Mouse (Mus musculus): ENCODE measurements at regions not wholly inside any gene's neighbourhood (a gene's known extent, or its start where the extent isn't known, plus 50 kb on each side); places are given as distances from the start of the nearest gene placed in this dataset.

- H3K27ac ChIP-seq (ENCODE audit: low read length): no peak overlapping the region
- 96% methylated on average over 1 of the region's 1 CpGs for WGBS
- H3K27me3 ChIP-seq (ENCODE audit: insufficient read depth, low read length): no peaks in the 10 kb centered on the region
- ATAC-seq (ENCODE audit: low FRiP score, low TSS enrichment): no peak
- H3K4me2 ChIP-seq (replicated peaks; ENCODE audit: low read depth, low read length): no peak overlapping the region
- H3K9me3 ChIP-seq (ENCODE audit: low read length): no peaks in the 10 kb centered on the region
- H3K9ac ChIP-seq (replicated peaks; ENCODE audit: low read length): no peak overlapping the region
- no peaks in the 10 kb centered on the region for H3K36me3 ChIP-seq (ENCODE audit: insufficient read depth, low read length)
- H3K4me3 ChIP-seq (ENCODE audit: low read length): no peak overlapping the region
- peaks cover 4% of the 10 kb centered on the region; the same call in 1 of the 2 replicates for H3K4me1 ChIP-seq (ENCODE audit: insufficient read depth, low read length)
Observed at GRCm38 (mm10) chr10:37271967-37272366, 133.2 kb upstream of the Marcks start.

- Histone ChIP-seq H3K4me3 (ENCODE audit: low read length) (no peak overlapping the region), H3K4me1 (ENCODE audit: insufficient read depth, low read length) (peaks cover 4% of the 10 kb centered on the region; the same call in 1 of the 2 replicates), H3K9me3 (ENCODE audit: low read length) (no peaks in the 10 kb centered on the region), H3K4me2 (replicated peaks; ENCODE audit: low read depth, low read length) (no peak overlapping the region), H3K9ac (replicated peaks; ENCODE audit: low read length) (no peak overlapping the region), H3K27ac (ENCODE audit: low read length) (no peak overlapping the region), H3K36me3 (ENCODE audit: insufficient read depth, low read length) (no peaks in the 10 kb centered on the region), H3K27me3 (ENCODE audit: insufficient read depth, low read length) (no peaks in the 10 kb centered on the region)
- ATAC-seq (ENCODE audit: low FRiP score, low TSS enrichment): peak; percentile 76; the same call in 1 of the 2 replicates
- WGBS: 77% methylated on average over 10 of the region's 10 CpGs
Observed at GRCm38 (mm10) chr10:37270236-37271000, 131.7 kb upstream of the Marcks start.

DNA sequence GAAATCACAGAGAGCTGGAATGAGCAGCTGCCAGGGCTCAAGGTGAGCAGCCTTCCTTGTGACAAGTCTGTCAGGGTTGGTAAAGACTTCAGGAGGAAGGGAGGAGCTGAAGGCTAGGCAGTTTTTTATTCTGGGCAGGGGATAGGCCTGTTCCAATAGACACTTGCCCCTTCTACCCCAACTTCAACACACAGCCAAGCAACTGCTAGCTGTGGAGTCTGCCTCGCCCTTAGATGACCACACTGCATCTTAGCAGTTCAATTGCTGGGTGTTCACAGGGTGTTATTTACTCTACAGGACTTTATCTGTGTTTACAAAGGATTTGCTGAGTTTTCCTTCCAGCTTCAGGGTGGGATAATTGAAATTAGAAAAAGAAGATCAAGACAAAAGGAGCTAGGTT lies 128.2 kb upstream of the Marcks start:
- Histone ChIP-seq H3K27me3 (ENCODE audit: insufficient read depth, low read length) (no peaks in the 10 kb centered on the region), H3K9me3 (ENCODE audit: low read length) (no peaks in the 10 kb centered on the region), H3K9ac (replicated peaks; ENCODE audit: low read length) (no peak overlapping the region), H3K27ac (ENCODE audit: low read length) (no peak overlapping the region), H3K4me2 (replicated peaks; ENCODE audit: low read depth, low read length) (no peak overlapping the region), H3K4me1 (ENCODE audit: insufficient read depth, low read length) (peaks cover 4% of the 10 kb centered on the region; the same call in 1 of the 2 replicates), H3K4me3 (ENCODE audit: low read length) (no peak overlapping the region), H3K36me3 (ENCODE audit: insufficient read depth, low read length) (no peaks in the 10 kb centered on the region)
- ATAC-seq (ENCODE audit: low FRiP score, low TSS enrichment): no peak
- WGBS: 67% methylated on average over 1 of the region's 1 CpGs

- Histone ChIP-seq H3K4me2 (replicated peaks; ENCODE audit: low read depth, low read length) (no peak overlapping the region), H3K9ac (replicated peaks; ENCODE audit: low read length) (no peak overlapping the region), H3K4me1 (ENCODE audit: insufficient read depth, low read length) (no peaks in the 10 kb centered on the region), H3K36me3 (ENCODE audit: insufficient read depth, low read length) (no peaks in the 10 kb centered on the region), H3K9me3 (ENCODE audit: low read length) (no peaks in the 10 kb centered on the region), H3K27me3 (ENCODE audit: insufficient read depth, low read length) (no peaks in the 10 kb centered on the region), H3K4me3 (ENCODE audit: low read length) (no peak overlapping the region), H3K27ac (ENCODE audit: low read length) (no peak overlapping the region)
- 72% methylated on average over 8 of the region's 8 CpGs for WGBS
- peak; percentile 49; the same call in 1 of the 2 replicates for ATAC-seq (ENCODE audit: low FRiP score, low TSS enrichment)
Observed at GRCm38 (mm10) chr10:37260791-37261488, 122.2 kb upstream of the Marcks start.

- H3K36me3 ChIP-seq (ENCODE audit: insufficient read depth, low read length): no peaks in the 10 kb centered on the region
- no peak overlapping the region for H3K4me3 ChIP-seq (ENCODE audit: low read length)
- no peak overlapping the region for H3K9ac ChIP-seq (replicated peaks; ENCODE audit: low read length)
- no peak overlapping the region for H3K27ac ChIP-seq (ENCODE audit: low read length)
- H3K4me2 ChIP-seq (replicated peaks; ENCODE audit: low read depth, low read length): no peak overlapping the region
- ATAC-seq (ENCODE audit: low FRiP score, low TSS enrichment): no peak
- WGBS: 91% methylated on average over 3 of the region's 3 CpGs
- H3K9me3 ChIP-seq (ENCODE audit: low read length): no peaks in the 10 kb centered on the region
- no peaks in the 10 kb centered on the region for H3K4me1 ChIP-seq (ENCODE audit: insufficient read depth, low read length)
- no peaks in the 10 kb centered on the region for H3K27me3 ChIP-seq (ENCODE audit: insufficient read depth, low read length)
Observed at GRCm38 (mm10) chr10:37259186-37259585, 120.5 kb upstream of the Marcks start.

DNA sequence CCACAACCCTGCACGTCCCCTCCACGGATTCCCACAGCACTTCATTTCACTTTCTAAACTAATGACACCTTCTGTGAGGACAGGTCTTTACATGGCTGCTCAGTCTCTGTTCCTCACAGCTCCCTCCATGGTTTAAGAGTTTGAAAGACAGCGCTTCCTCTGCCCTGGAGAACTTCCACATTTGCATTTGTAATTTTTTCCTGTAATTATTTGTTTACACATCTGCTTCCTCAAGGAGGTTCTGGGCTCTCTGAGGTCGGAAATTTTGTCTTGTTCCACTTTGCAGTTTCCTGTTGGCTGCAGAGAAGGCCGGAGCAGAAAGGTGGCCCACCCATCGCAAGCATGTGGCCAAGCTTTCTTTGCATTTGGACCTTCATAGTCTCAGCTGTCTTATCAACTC lies 118.8 kb upstream of the Marcks start:
- Histone ChIP-seq H3K27me3 (ENCODE audit: insufficient read depth, low read length) (no peaks in the 10 kb centered on the region), H3K9ac (replicated peaks; ENCODE audit: low read length) (no peak overlapping the region), H3K4me3 (ENCODE audit: low read length) (no peak overlapping the region), H3K9me3 (ENCODE audit: low read length) (no peaks in the 10 kb centered on the region), H3K4me1 (ENCODE audit: insufficient read depth, low read length) (no peaks in the 10 kb centered on the region), H3K27ac (ENCODE audit: low read length) (no peak overlapping the region), H3K4me2 (replicated peaks; ENCODE audit: low read depth, low read length) (no peak overlapping the region), H3K36me3 (ENCODE audit: insufficient read depth, low read length) (no peaks in the 10 kb centered on the region)
- WGBS: 69% methylated on average over 6 of the region's 6 CpGs
- no peak for ATAC-seq (ENCODE audit: low FRiP score, low TSS enrichment)

DNA sequence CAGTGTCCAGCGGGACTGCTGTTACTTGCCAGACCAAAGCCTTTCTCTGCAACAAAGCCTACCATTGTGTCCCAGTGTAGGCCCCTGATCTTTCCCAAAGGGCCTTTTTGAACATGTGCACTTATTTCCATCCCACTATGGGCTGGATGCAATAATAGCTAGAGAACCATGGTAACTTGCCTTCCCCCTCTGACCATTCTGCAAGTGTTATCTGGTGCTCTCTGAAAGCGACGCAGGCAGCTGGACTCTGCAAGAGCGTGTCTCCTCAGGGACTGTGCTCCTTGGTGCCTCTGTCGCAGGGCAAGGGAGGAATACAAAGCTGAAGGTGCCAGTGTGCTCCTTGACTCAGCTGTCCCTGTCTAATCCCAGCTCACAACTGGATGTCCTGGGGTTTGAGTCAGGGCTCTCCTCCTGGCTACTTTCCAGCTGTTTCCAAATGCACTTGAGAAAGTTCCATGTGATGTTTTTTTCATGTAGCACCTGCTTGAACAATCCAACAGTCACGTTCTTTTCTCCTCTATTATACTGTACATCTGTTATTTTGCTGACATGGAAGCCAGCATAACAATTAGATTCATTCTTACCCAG lies 112.3 kb upstream of the Marcks start:
- whole genome bisulfite sequencing: 66% methylated on average over 6 of the region's 6 CpGs
- no peak overlapping the region for H3K9ac ChIP-seq (replicated peaks; ENCODE audit: low read length)
- H3K9me3 ChIP-seq (ENCODE audit: low read length): no peaks in the 10 kb centered on the region
- peaks cover 12% of the 10 kb centered on the region; the same call in 1 of the 2 replicates for H3K4me1 ChIP-seq (ENCODE audit: insufficient read depth, low read length)
- no peak overlapping the region for H3K4me2 ChIP-seq (replicated peaks; ENCODE audit: low read depth, low read length)
- ATAC-seq (ENCODE audit: low FRiP score, low TSS enrichment): no peak
- no peak overlapping the region for H3K4me3 ChIP-seq (ENCODE audit: low read length)
- no peaks in the 10 kb centered on the region for H3K27me3 ChIP-seq (ENCODE audit: insufficient read depth, low read length)
- peak overlapping the region; percentile 79 for H3K27ac ChIP-seq (ENCODE audit: low read length)
- H3K36me3 ChIP-seq (ENCODE audit: insufficient read depth, low read length): no peaks in the 10 kb centered on the region

GRCm38 (mm10) chr10:37250157-37250556 lies 111.4 kb upstream of the Marcks start:
- H3K4me1 ChIP-seq (ENCODE audit: insufficient read depth, low read length): peaks cover 12% of the 10 kb centered on the region; the same call in 1 of the 2 replicates
- peak; percentile 94 for ATAC-seq (ENCODE audit: low FRiP score, low TSS enrichment)

DNA sequence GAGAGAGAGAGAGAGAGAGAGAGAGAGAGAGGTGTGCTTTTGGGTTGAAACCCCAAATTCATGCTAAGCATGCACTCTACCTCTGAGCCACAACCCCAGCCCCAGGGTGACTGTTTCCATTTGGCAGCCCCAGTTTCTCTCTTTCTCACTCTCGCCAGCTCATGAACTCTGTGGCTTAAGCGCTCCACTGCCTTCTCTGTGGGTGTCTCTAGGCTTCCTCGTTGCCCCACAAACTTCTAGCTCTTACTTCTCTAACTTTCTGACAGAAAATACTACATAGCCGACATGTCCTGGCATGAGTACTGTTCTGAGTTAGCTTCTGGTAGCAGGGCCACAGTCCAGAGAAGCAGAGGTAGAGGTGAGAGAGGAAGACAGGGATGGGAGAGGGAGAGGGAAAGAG lies 110.8 kb upstream of the Marcks start:
- peaks cover 12% of the 10 kb centered on the region; the same call in 1 of the 2 replicates for H3K4me1 ChIP-seq (ENCODE audit: insufficient read depth, low read length)
- no peaks in the 10 kb centered on the region for H3K9me3 ChIP-seq (ENCODE audit: low read length)
- peak overlapping the region; percentile 71; the same call in 1 of the 2 replicates for H3K27ac ChIP-seq (ENCODE audit: low read length)
- 66% methylated on average over 4 of the region's 4 CpGs for WGBS
- no peak overlapping the region for H3K4me3 ChIP-seq (ENCODE audit: low read length)
- H3K4me2 ChIP-seq (replicated peaks; ENCODE audit: low read depth, low read length): no peak overlapping the region
- no peaks in the 10 kb centered on the region for H3K36me3 ChIP-seq (ENCODE audit: insufficient read depth, low read length)
- H3K27me3 ChIP-seq (ENCODE audit: insufficient read depth, low read length): no peaks in the 10 kb centered on the region
- no peak overlapping the region for H3K9ac ChIP-seq (replicated peaks; ENCODE audit: low read length)
- ATAC-seq (ENCODE audit: low FRiP score, low TSS enrichment): no peak

More at GRCm38 (mm10) chr10:37250157-37250556, 111.4 kb upstream of the Marcks start:
- no peaks in the 10 kb centered on the region for H3K27me3 ChIP-seq (ENCODE audit: insufficient read depth, low read length)
- H3K4me2 ChIP-seq (replicated peaks; ENCODE audit: low read depth, low read length): no peak overlapping the region
- no peaks in the 10 kb centered on the region for H3K9me3 ChIP-seq (ENCODE audit: low read length)
- peak overlapping the region; percentile 79 for H3K27ac ChIP-seq (ENCODE audit: low read length)
- no peak overlapping the region for H3K9ac ChIP-seq (replicated peaks; ENCODE audit: low read length)
- H3K4me3 ChIP-seq (ENCODE audit: low read length): no peak overlapping the region
- H3K36me3 ChIP-seq (ENCODE audit: insufficient read depth, low read length): no peaks in the 10 kb centered on the region
- 25% methylated on average over 2 of the region's 2 CpGs for WGBS
